Mouse (Mus musculus) inflammation-experienced regulatory T-cells, adult 16 weeks (primary cell): ENCODE measurements around the gene Ptma. TPM values are rescaled to one million over a fixed set of nuclear protein-coding genes. Genes with fewer than 3 reads are reported as not detected.

Experiments
- polyA plus RNA-seq: library from polyadenylated mRNA; unstranded; fragments of 100-300 nt; shearing (Covaris generic); gene quantifications from one replicate; pipeline ENCODE4 v1.2.1, GENCODE M21; 2017

The Ptma gene
- polyA plus RNA-seq = 1,759 TPM

GRCm38 (mm10) chr1:86526116-86526788, at the start of gene Ptma:
Gene Ptma (plus strand): TSS chr1:86526726.

Other genes starting within 250 kb of the Ptma start
- not detected for gene B3gnt7, start 223.9 kb upstream of the Ptma start, polyA plus RNA-seq
- gene Ncl, start 167.3 kb upstream of the Ptma start, polyA plus RNA-seq = 426 TPM
- gene Nmur1, start 100.5 kb upstream of the Ptma start, polyA plus RNA-seq = 2.1 TPM
- not detected for gene Tex44, start 100.4 kb upstream of the Ptma start, polyA plus RNA-seq
- gene Pde6d, start 55.9 kb downstream of the Ptma start, polyA plus RNA-seq = 61.5 TPM
- 37.3 TPM for gene Cops7b, start 56.2 kb downstream of the Ptma start, polyA plus RNA-seq
- not detected for gene Nppc, start 143.8 kb downstream of the Ptma start, polyA plus RNA-seq
- gene Dis3l2, start 177.1 kb downstream of the Ptma start, polyA plus RNA-seq = 47.1 TPM